Mouse (Mus musculus): ENCODE measurements around the gene Cyp46a1.

Cyp46a1 gene

GRCm38 (mm10) chr12:108400951-108401350 is 66.8 kb downstream of the Cyp46a1 start:
- CTCF ChIA-PET = no interaction called here
- POLR2A ChIA-PET = no interaction called here

DNA sequence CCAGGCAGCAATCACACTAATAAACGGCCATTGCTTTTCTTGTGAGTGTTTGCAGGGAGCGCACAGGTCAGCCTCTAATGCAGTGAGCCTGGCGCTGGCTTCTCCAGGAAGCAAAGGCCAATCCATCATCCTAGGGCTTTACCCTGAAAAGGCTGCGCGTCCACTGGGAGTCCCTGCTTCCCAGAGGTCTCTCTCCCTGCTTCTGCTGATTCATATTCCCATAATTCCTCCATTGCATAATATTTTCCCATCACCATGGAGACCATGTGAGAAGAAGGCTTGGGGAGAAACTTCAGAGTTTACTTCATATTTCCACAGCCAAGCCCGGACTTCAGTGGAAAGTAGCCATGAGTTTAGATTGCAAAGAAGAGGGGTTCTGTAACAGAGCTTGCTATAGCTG is 69.8 kb downstream of the Cyp46a1 start:
- ChIA-PET CTCF (no interaction called here), POLR2A (no interaction called here)

GRCm38 (mm10) chr12:108409100-108409499 is 74.9 kb downstream of the Cyp46a1 start:
- ChIA-PET POLR2A (no interaction called here), CTCF (no interaction called here)

DNA sequence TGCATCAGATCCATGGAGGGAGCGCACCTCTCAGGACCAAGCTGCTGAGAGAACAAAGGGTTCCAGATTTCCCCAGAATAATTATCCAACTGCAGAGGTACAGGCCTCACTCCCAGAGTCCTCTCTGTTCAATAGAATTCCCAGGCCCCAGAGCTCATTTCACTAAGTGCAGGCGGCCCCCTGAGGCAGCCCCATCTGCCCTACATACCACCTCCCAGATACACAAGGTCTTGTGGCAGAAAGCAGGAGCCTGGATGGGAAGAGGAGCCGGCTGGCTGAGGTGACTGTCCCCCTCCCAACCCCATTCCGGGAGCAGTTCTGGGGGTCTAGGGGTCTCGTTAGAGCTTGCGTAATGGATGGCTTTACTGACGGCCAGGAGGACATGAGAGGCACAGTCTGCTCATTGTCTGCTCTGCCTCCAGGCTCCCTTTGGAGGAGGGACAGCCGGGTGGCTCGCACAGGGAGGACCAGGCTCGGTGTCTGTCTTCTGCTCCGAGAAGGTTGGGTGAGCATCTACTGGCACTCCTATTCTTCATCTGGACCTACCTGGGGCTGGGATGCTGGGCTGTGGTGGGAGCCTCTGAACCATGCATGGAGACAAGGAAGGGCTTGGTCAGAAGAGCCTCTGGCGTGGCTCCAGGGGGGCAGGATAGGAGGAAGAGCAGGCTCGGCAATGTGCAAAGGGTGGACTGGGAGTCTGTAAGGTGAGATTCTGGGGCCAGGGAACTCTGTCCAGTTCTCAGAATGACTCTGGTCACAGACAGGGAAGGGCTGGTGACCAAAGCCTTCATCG is 76.4 kb downstream of the Cyp46a1 start:
- ChIA-PET CTCF (interaction anchor here in 2 of 4 experiments (0.9 to 1.4 kb wide), 2 partner anchors 12 kb away, joined by 5 to 10 read pairs; no protein-coding TSS in a partner anchor), POLR2A (no interaction called here)

Measured in embryonic stem cell, embryonic (primary cell).